Mouse (Mus musculus) cerebellum, adult 8-10 months (tissue): ENCODE data around the gene Gm49325.
"Not testable (repeated sequence)": the region's sequence is repeated elsewhere in the genome, so short reads cannot be mapped to it uniquely, and the experiment has no call there.

ENCODE experiments used
- DNase-seq: peaks from one replicate; pipeline ENCODE4 v3.0.0; 2022

Gene Gm49325

GRCm38 (mm10) chr10:77685895-77686664 is 80.1 kb downstream of the Gm49325 start, which contains the start of gene Tspear:
TSS of gene Tspear (plus strand) at chr10:77686569.
- DNase-seq: no peak

- DNase-seq: no peak
Measured at GRCm38 (mm10) chr10:77687021-77687420, 81.0 kb downstream of the Gm49325 start.

GRCm38 (mm10) chr10:77690356-77690807 is 84.4 kb downstream of the Gm49325 start, which contains the start of gene Gm19402:
TSS of gene Gm19402 (minus strand) at chr10:77690757.
- DNase-seq: not testable (repeated sequence)
